Mouse (Mus musculus) telencephalon, adult 2 months (tissue): Measurements from ENCODE around the gene Kcnj14.

Source experiments
- DNase-seq: peaks from one replicate; pipeline ENCODE4 v3.0.0-alpha.2; 2011; ENCODE audit warnings: low read depth, low spot score

The Kcnj14 gene

DNA sequence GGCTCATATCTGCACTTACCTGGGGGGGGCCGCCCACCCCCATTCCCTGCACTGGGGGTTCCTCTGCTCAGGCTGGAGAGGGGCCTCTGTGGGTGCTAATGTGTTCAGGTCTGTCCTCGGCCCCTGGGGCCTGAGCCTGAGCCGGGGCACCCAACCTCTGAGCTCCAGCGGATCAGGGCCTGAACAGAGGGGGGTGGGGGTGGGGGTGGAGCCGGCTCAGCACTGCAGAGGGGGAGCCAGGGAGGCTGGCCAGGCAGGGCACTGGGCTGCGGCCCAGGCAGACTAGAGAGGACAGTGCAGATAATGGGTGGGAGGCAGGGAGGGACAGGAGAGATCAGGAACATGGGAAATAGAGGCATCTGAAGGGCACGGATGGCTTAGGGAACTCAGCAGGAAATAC is at the start of gene Kcnj14:
Gene Kcnj14 (minus strand): TSS at position 185 of the 400 bp plus-strand sequence.
- no peak for DNase-seq

GRCm38 (mm10) chr7:45873061-45873947 is 48.7 kb upstream of the Kcnj14 start:
- no peak for DNase-seq

DNA sequence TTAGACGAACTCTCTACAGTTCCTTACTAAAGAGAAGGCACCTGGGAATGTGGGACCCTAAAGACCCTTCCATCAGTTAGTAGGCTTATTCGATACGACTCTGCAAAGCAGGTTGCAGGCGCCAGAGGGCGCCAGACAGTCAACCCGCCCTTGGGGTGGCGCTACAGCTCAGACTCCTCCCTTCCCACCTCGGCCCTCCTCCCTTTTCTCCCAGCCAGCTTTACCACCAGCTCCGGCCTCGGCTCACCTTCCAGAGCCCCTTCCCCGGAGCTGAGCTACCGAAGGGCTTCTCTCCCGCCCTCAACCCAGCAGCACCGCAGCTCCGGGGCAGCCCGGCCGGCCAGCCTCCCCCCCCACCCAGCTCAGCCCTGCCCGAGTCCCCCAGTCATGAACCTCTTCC is 48.0 kb upstream of the Kcnj14 start, which contains the start of gene Kdelr1:
Gene Kdelr1 (plus strand): TSS at position 149 of the 400 bp plus-strand sequence.
- DNase-seq: peak; percentile 65

- DNase-seq: no peak
These were observed 45.9 kb upstream of the Kcnj14 start for GRCm38 (mm10) chr7:45870282-45871058.

DNA sequence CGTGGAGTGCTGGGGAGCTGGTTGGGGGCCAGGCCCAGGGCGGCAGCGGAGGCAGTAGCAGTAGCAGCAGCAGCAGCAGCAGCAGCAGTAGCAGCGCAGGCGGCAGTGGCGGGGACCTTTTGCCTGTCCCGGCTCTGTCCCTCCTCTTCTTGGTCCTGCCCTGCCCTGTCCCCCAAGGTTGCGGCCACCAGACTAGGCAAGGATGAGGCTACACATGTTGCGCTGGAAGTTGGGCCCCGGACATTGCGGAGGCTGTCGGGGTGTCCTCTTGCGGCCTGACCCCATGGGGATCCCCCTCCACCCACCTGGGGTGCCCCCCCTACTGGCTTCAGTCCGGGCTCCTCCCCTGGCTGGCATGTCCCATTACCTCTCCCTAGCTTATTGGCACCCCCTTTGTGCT is 45.2 kb upstream of the Kcnj14 start:
- no peak for DNase-seq

GRCm38 (mm10) chr7:45869107-45869670 is 44.6 kb upstream of the Kcnj14 start:
- DNase-seq: no peak

GRCm38 (mm10) chr7:45867871-45868270 is 43.3 kb upstream of the Kcnj14 start:
- DNase-seq: no peak

DNA sequence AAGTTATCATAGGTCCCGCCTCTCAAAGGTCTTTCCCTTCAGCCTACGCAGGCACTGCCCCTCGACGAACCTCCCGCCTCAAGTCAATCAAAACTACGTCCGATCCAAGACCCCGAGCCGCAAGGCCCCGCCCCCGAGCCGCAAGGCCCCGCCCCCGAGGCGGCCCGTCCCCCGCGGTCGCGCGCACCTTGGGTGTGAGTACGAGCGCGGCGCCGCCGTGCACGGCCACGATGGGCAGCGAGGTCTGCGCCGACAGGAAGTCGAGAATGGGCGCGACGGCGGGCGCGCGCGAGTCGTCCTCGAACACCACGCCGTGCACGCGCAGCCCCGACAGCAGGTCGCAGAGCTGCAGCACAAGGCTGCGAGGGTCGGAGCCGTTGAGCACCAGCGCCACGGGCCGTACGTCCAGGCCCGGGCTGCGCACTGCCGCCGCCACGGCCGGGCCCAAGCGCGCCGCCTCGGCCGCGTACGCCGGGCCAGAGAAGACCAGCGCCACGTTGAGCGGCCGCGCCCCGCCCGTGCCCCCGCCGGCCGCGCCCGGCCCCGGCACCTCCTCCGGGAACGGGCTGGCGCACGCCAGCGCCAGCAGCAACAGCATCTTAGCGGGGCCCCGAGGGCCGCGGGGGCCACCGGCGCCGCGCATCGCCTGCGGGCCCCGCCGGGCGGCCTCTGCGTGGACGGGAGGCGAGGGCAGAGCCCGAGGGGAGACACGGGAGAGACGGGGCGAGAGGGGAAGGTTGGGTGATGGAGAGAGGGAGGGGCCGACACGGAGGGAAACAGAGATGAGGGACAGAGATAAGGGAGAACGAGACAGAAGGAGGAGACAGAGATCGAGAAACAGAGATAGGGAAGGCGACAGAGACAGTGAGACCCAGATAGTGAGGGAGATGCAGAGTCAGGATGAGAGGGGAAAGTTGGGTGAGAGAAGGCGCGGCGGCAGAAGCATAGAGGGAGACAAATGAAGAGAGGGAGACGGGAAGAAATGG is 41.6 kb upstream of the Kcnj14 start:
- DNase-seq: peak; percentile 53

- no peak for DNase-seq
These were observed 39.9 kb upstream of the Kcnj14 start for GRCm38 (mm10) chr7:45864435-45864834.

DNA sequence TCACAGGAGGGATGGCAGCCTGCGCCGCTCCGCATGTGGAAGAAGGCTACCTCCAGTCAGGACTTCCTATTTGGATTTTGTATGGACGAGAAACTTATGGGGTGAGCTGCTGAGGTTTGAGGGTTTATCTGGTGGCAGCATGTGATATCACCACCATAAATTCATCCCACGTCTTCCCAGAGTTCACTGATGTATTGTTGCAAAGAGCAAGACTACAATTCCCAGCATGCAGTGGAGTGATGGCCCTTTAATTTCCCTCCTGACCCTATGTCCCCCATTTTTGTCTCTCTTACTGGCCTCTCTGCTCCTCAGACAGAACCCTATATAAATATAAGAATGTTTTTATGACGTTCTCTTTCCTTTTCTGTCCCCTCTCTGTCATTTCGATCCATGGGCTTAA is 38.2 kb upstream of the Kcnj14 start:
- no peak for DNase-seq

GRCm38 (mm10) chr7:45859008-45859407 is 34.4 kb upstream of the Kcnj14 start:
- DNase-seq: no peak

- DNase-seq: no peak
These were observed 32.6 kb upstream of the Kcnj14 start for GRCm38 (mm10) chr7:45856950-45857901.

DNA sequence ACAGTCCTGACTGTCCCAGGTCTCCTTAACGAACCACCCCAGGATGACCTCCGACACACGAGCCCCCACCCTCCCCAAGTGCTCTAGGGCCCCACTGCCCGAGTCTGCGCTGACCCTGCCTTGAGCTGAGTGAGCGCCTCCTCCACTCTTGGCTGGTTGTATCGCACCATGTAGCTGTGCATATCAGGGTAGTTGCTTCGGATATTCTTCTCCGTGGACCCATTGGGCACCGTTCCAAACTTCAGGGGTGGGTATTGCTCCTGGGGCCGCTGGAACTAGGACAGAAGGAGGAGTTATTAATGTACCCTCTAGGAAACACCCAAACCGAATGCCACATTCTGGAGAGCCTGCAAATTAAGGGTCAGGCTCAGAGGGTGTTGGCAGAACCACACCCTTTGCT is 28.5 kb upstream of the Kcnj14 start:
- DNase-seq: no peak

DNA sequence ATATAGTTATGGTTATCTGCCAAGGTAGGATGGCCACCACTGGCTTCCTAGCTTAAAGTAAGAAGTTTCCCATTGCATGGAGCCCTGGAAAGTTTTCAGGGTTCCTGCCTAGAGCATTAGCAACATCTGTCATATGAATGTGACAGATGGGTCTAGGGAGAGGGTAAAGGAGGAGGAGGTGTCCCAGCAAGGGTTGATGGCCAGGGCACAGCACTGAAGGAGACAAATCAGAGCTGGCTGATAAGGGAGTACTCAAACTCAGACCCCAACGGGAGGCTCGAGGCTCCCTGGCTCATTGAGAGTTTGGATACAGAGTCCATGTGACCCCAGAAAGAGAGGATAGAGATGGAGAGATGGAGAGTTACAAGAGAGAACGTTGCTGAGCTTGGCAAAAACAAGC is 26.1 kb upstream of the Kcnj14 start:
- no peak for DNase-seq

DNA sequence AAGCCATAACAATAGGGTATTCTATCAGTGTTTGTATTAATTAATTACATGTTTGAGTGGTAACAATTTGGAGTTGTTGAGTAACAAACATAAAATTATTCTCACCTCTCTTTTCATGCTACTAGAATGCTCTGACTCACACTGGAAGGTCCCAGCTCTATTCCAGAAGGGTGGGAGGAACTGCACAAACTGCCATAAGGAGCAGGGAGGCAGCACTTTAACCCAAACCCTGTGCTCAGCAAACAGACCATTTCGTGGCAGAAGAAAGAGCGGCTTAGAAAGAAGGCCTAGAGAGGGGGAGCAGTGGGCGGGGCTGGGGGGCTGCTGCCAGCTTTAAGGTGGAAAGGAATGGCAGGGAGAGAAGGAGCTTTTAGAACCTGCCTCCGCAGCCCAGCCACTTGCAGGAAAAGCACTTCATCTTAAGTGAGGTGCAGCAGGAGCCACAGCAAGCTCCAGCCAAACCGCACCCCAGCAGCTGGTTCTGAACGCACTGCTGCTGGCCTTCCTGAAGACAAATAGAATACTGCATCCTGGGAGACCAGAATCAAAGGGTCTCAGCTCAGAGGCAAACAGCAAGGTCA is 24.0 kb upstream of the Kcnj14 start:
- DNase-seq: no peak

GRCm38 (mm10) chr7:45842950-45843744 is 18.6 kb upstream of the Kcnj14 start:
- no peak for DNase-seq

DNA sequence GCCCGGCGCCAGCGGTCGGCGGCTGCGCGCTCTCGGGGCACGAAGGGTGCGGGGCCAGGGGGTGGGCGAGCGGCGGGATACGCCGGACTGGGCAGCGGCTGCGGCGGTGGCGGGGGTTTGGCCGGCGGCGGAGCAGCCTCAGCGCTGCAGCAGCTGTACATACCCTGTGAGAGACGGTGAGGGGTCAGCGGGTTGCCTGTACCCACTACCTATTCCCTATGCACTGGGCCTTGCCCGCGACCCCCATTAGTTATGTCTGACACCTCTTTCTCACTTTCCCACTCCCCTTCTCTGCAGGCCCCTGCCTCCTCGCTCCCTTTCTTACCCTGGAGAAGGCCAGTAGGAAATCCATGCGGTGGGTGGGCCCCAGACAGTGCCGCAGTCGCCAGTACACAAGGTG is 9.3 kb upstream of the Kcnj14 start:
- DNase-seq: no peak

GRCm38 (mm10) chr7:45833148-45833790 is 8.7 kb upstream of the Kcnj14 start:
- no peak for DNase-seq
